Mouse (Mus musculus): ENCODE data around the gene Igf1r. TPM values are rescaled to one million over a fixed set of nuclear protein-coding genes. Genes with fewer than 3 reads are reported as not detected.
A peak's percentile ranks its signal among the peaks of the same experiment; 100 is the strongest.

Igf1r gene
- polyA plus RNA-seq, 1 experiment from 2014 or later, result 58.8 TPM

- ChIA-PET POLR2A (interaction anchor here (0.7 kb wide), 1 partner anchor 20 kb away, joined by 3 read pairs; no protein-coding TSS in a partner anchor), CTCF (interaction anchor here (2.0 kb wide), 1 partner anchor 11 kb away, joined by 6 read pairs; no protein-coding TSS in a partner anchor)
- no peak for DNase-seq (ENCODE audit: low read depth, low spot score)
- peaks cover 11% of the 10 kb centered on the region for H3K27me3 ChIP-seq
- no peak for TF ChIP-seq CTCF (IDR thresholded peaks at IDR 0.05)
- in situ Hi-C loops (cut with MboI; ENCODE audit: low pct_unique_long_range_greater_than_20kb), result no loop called here
- no peak for ATAC-seq
Observed at GRCm38 (mm10) chr7:67936801-67937200, 15.8 kb upstream of the Igf1r start.

DNA sequence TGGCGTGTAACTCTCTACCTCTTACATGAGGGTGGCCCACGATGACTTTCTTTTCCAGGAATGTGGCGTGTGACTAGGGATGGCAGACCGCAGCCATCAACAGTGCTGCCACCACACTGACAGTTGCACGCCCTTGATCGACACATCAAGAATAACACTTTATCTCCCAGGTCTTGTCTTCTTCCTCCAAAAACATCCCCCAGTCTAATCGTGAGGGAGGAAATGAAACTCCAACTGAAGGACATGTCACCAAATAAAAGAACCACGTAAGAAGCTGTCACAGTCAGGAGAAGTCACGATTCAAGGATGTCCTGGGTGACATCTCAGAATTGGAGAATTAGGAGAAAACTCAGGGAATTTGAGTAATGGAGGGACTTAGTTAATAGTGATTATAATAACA is 8.8 kb upstream of the Igf1r start:
- in situ Hi-C loops (cut with MboI; ENCODE audit: low pct_unique_long_range_greater_than_20kb), result loop anchor here (10.0 kb wide), 1 partner anchor 289 kb away; no protein-coding TSS in a partner anchor
- no peak for DNase-seq (ENCODE audit: low read depth, low spot score)
- ChIA-PET CTCF (no interaction called here), POLR2A (no interaction called here)
- H3K27me3 ChIP-seq, result peaks cover 15% of the 10 kb centered on the region
- no peak for ATAC-seq
- TF ChIP-seq CTCF (IDR thresholded peaks at IDR 0.05), result no peak

- in situ Hi-C loops (cut with MboI; ENCODE audit: low pct_unique_long_range_greater_than_20kb), result loop anchor here (5.0 to 10.0 kb wide), 3 partner anchors 145 to 410 kb away; no protein-coding TSS in a partner anchor
- peaks cover 8% of the 10 kb centered on the region for H3K27me3 ChIP-seq
- DNase-seq (ENCODE audit: low read depth, low spot score), result no peak
- ChIA-PET CTCF (no interaction called here), POLR2A (no interaction called here)
- ATAC-seq, result no peak
- no peak for TF ChIP-seq CTCF (IDR thresholded peaks at IDR 0.05)
Observed at GRCm38 (mm10) chr7:67946901-67947300, 5.7 kb upstream of the Igf1r start.

DNA sequence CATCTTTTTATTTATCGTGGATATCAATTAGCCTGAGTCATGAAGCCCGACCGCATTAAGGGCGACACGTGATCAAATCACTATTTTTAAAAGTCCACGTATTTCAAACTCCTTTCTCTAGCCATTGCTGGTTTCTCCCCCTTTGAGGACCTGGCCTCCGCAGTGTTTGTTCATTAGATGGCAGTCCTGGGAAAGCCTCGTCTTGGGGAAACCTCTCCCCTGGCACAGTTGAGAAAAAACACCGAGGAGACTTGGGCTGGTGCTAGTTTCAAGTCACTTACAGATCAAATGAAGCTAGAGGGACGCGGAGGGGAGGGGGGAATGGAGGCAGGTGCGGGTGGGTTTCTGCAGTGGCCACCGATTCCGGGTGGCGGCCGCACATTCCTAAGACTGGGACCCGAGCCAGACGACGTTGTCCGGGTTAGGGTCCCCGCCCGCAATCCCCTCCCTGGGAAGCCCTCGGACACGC is 2.2 kb upstream of the Igf1r start:
- in situ Hi-C loops (cut with MboI; ENCODE audit: low pct_unique_long_range_greater_than_20kb), result no loop called here
- peaks cover 8% of the 10 kb centered on the region for H3K27me3 ChIP-seq
- TF ChIP-seq CTCF (IDR thresholded peaks at IDR 0.05), result no peak
- ChIA-PET CTCF (interaction anchor here (0.8 to 1.6 kb wide), 2 partner anchors 37 to 147 kb away, joined by 3 to 8 read pairs; no protein-coding TSS in a partner anchor), POLR2A (interaction anchor here (2.4 kb wide), 1 partner anchor 179 kb away, joined by 18 read pairs; no protein-coding TSS in a partner anchor)
- no peak for DNase-seq (ENCODE audit: low read depth, low spot score)
- no peak for ATAC-seq

- ChIA-PET POLR2A (interaction anchor here (0.9 to 2.4 kb wide), 2 partner anchors 179 to 351 kb away, joined by 3 to 18 read pairs; no protein-coding TSS in a partner anchor), CTCF (interaction anchor here (0.8 to 1.6 kb wide), 4 partner anchors 36 to 180 kb away, joined by 3 to 8 read pairs (median 4); no protein-coding TSS in a partner anchor)
- no peak for TF ChIP-seq CTCF (IDR thresholded peaks at IDR 0.05)
- H3K27me3 ChIP-seq, result peaks cover 4% of the 10 kb centered on the region
- DNase-seq (ENCODE audit: low read depth, low spot score) (no peak), ATAC-seq (peak; percentile 67)
- in situ Hi-C loops (cut with MboI; ENCODE audit: low pct_unique_long_range_greater_than_20kb), result no loop called here
Observed at GRCm38 (mm10) chr7:67950815-67951531, 1.7 kb upstream of the Igf1r start.

DNA sequence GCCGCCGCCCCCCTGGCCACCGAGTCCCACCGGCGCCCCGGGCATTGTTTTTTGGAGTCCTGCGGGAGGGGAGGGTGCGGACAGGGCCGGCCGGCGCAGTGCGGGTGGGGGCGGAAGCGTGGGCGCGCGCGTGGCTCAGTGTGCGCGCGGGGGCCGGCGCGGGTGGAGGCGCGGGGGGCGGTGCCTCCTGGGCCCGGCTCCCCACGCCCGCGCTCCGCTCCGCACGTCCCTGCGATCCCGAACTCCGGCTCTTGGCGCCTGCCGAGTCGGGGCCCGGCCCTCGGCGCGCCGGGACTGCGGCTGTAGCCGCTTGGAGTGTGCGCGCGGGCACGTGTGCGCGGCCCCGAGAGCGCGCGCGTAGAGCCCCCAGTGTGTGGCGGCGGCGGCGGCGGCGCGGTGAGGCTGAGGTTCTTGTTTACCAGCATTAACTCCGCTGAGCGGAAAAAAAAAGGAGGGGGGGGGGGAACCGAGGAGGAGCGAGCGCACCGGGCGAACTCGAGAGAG is 1.0 kb upstream of the Igf1r start:
- no peak for DNase-seq (ENCODE audit: low read depth, low spot score)
- in situ Hi-C loops (cut with MboI; ENCODE audit: low pct_unique_long_range_greater_than_20kb), result no loop called here

DNA sequence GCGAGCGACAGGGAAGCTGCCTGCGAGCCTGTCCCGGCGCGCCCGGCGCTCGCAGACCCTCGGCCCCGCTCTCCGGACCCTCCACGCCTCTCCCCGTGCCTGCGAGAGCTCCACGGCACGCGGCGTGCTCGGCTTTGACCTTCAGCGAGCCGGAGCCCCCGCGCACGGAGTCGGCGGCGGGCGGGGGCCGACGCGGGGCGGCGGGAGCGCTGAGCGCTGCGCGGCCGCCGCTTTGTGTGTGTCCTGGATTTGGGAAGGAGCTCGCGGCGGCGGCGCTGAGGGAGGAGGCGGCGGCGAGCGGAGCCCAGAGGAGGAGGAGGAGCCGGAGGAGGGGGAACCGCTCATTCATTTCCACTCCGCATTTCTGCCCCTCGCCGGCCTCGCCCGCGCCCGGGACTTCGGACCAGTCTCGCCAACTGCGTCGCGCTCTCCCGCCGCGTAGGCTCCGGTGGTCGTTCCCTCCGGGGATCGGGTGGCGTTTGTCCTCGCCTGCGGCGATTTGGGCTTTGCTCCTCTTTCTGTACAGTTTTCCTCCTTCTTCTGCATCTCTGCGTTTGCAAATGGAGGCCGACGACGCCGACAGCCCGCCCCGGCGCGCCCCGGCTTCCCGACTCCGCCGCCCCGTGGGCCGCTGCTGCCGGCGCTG is 468 bp upstream of the Igf1r start:
- in situ Hi-C loops (cut with MboI; ENCODE audit: low pct_unique_long_range_greater_than_20kb), result no loop called here
- peak; percentile 41 for ATAC-seq
- DNase-seq (ENCODE audit: low read depth, low spot score), result no peak
- CTCF ChIA-PET, result interaction anchor here (0.6 to 1.5 kb wide), 3 partner anchors 17 to 178 kb away, joined by 3 to 6 read pairs (median 4); no protein-coding TSS in a partner anchor
- POLR2A ChIA-PET, result interaction anchor here (0.5 to 2.4 kb wide), 6 partner anchors 65 to 350 kb away, joined by 3 to 18 read pairs (median 3); no protein-coding TSS in a partner anchor
- peaks cover 3% of the 10 kb centered on the region for H3K27me3 ChIP-seq
- no peak for TF ChIP-seq CTCF (IDR thresholded peaks at IDR 0.05)

More for the DNA sequence above, 1.0 kb upstream of the Igf1r start:
- ChIA-PET CTCF (interaction anchor here (1.0 to 1.6 kb wide), 3 partner anchors 148 to 179 kb away, joined by 3 to 8 read pairs (median 6); no protein-coding TSS in a partner anchor), POLR2A (interaction anchor here (0.5 to 2.4 kb wide), 4 partner anchors 149 to 351 kb away, joined by 3 to 18 read pairs (median 3); no protein-coding TSS in a partner anchor)
- TF ChIP-seq CTCF (IDR thresholded peaks at IDR 0.05), result no peak
- peaks cover 3% of the 10 kb centered on the region for H3K27me3 ChIP-seq
- peak; percentile 54 for ATAC-seq

GRCm38 (mm10) chr7:67953764-67954242 is 1.2 kb downstream of the Igf1r start:
- POLR2A ChIA-PET, result interaction anchor here (0.6 to 1.4 kb wide), 2 partner anchors 176 to 994 kb away, joined by 3 to 6 read pairs; no protein-coding TSS in a partner anchor
- DNase-seq (ENCODE audit: low read depth, low spot score), result no peak
- no peaks in the 10 kb centered on the region for H3K27me3 ChIP-seq
- in situ Hi-C loops (cut with MboI; ENCODE audit: low pct_unique_long_range_greater_than_20kb), result no loop called here
- CTCF ChIA-PET, result interaction anchor here (1.1 kb wide), 1 partner anchor 15 kb away, joined by 3 read pairs; no protein-coding TSS in a partner anchor
- ATAC-seq, result no peak
- no peak for TF ChIP-seq CTCF (IDR thresholded peaks at IDR 0.05)

DNA sequence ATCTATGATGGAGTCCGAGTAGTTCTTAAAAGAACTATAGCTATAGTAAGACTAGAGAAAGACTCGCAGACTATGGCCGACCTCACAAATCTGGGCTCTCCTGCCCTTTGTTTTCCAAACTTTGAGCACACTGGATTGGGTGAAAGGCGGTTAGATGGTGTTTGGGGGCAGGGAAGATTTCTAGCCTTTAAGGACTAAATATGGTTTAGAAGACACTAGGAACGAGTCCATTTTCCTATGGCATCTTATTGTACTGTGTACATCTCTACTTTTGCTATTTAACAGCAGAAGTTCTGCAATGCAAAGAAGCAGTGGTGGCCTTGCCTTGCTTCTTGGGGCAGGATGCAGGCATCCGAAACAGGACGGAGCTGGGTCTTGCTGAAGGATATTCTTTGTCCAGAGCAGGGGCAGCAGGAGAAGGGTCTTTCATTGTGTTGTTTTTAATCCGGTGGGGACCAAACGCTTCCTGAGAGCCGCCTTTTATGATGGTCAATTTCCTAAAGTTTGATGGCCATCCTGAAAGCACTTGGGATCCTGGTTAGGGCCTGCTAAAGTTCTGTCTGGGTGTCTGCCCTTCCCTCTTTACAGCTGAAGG is 2.1 kb downstream of the Igf1r start:
- DNase-seq (ENCODE audit: low read depth, low spot score), result no peak
- ChIA-PET CTCF (interaction anchor here (1.1 kb wide), 1 partner anchor 14 kb away, joined by 3 read pairs; no protein-coding TSS in a partner anchor), POLR2A (no interaction called here)
- no peaks in the 10 kb centered on the region for H3K27me3 ChIP-seq
- TF ChIP-seq CTCF (IDR thresholded peaks at IDR 0.05), result no peak
- no peak for ATAC-seq
- in situ Hi-C loops (cut with MboI; ENCODE audit: low pct_unique_long_range_greater_than_20kb), result loop anchor here (5.0 kb wide), 2 partner anchors 178 to 353 kb away; no protein-coding TSS in a partner anchor
